8 mouse cellular contexts compared by ENCODE assay signal in the genomic region with DNA sequence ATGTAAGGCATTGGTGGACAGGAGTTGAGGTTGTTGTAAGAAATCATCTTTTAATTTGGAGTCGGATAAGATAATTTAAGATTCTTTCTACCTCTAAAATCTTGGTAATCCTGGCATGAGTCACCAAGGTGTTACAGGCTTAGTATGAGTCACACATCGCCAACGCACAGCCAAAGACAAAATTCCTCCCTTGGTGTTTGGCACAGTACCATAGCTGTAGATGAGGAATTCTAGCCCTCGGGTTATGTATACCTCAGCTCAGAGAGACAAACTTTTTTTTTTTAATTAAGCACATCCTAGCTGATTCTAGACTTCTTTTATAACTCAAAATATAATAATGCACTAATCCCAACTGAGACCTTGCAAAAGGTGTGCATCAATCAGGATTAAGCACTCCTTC. TPM values are rescaled to one million over a fixed set of nuclear protein-coding genes. Genes with fewer than 3 reads are reported as not detected.
DNase-seq lines count a peak whose midpoint lies in the region; ATAC-seq and TF ChIP-seq lines count a peak whose summit lies in the region.

No protein-coding gene starts in this region.

- peak; percentile 40 for DNase-seq in kidney, adult 2 months
- no peak for DNase-seq in kidney, postnatal 4 days
- no peak for DNase-seq in G1E (ENCODE audit: low spot score)
- DNase-seq in embryonic facial prominence, embryonic 10.5 days (ENCODE audit: low spot score), result no peak
- DNase-seq in left cerebral cortex, adult 9 months (ENCODE audit: low spot score in 2 of 2), result peak; percentile 59 to 67
- no peak for DNase-seq in thymus, postnatal 25 days

- H3K4me2 ChIP-seq in neural tube, embryonic 12.5 days (replicated peaks), result peak overlapping the region; percentile 89

- H3K27ac ChIP-seq in kidney, adult 2 months (ENCODE audit: insufficient read depth, low read depth, low read length), result peak overlapping the region; percentile 24
- H3K27ac ChIP-seq in embryonic facial prominence, embryonic 10.5 days (replicated peaks), result peak overlapping the region; percentile 92
- no peak overlapping the region for H3K27ac ChIP-seq in neural tube, embryonic 12.5 days

- no peaks in the 10 kb centered on the region for H3K36me3 ChIP-seq in kidney, adult 2 months (ENCODE audit: control insufficient read depth, insufficient read depth, low read length)
- peaks cover 17% of the 10 kb centered on the region for H3K36me3 ChIP-seq in G1E (replicated peaks)
- no peaks in the 10 kb centered on the region for H3K36me3 ChIP-seq in embryonic facial prominence, embryonic 10.5 days (replicated peaks)
- no peaks in the 10 kb centered on the region; the same call in 1 of the 2 replicates for H3K36me3 ChIP-seq in neural tube, embryonic 12.5 days

- 24% methylated on average over 4 of the region's 4 CpGs for WGBS in kidney, adult 2 months
- WGBS in embryonic facial prominence, embryonic 10.5 days, result 56% methylated on average over 4 of the region's 4 CpGs
- 65% methylated on average over 4 of the region's 4 CpGs for WGBS in neural tube, embryonic 12.5 days

- no peak for TF ChIP-seq CTCF in kidney, adult 2 months (conservative IDR thresholded peaks at IDR 0.05; ENCODE audit: insufficient read depth, insufficient read length, low read depth, low read length)
- TF ChIP-seq CTCF in G1E (IDR thresholded peaks at IDR 0.05; ENCODE audit: low read depth, low read length), result no peak

- H3K9ac ChIP-seq in neural tube, embryonic 12.5 days, result peak overlapping the region; percentile 84

- ATAC-seq in G1E (ENCODE audit: extremely low read depth, insufficient number of reproducible peaks, low FRiP score, poor library complexity, severe bottlenecking), result no peak
- no peak for ATAC-seq in neural tube, embryonic 12.5 days (ENCODE audit: low FRiP score, low read depth)
- ATAC-seq in megakaryocyte-erythroid progenitor cell, adult 5-6 weeks (replicated peaks; ENCODE audit: low FRiP score, low TSS enrichment, poor library complexity, severe bottlenecking), result no peak

- peak overlapping the region; percentile 73 for H3K4me3 ChIP-seq in kidney, adult 2 months (ENCODE audit: insufficient read depth, low read depth, low read length)
- H3K4me3 ChIP-seq in G1E (ENCODE audit: low read depth, low read length), result peak overlapping the region; percentile 78
- H3K4me3 ChIP-seq in embryonic facial prominence, embryonic 10.5 days, result peak overlapping the region; percentile 91
- peak overlapping the region; percentile 83 for H3K4me3 ChIP-seq in neural tube, embryonic 12.5 days

- H3K9me3 ChIP-seq in G1E (replicated peaks), result no peaks in the 10 kb centered on the region
- no peaks in the 10 kb centered on the region for H3K9me3 ChIP-seq in embryonic facial prominence, embryonic 10.5 days
- H3K9me3 ChIP-seq in neural tube, embryonic 12.5 days, result no peaks in the 10 kb centered on the region

- peaks cover 4% of the 10 kb centered on the region; the same call in 1 of the 2 replicates for H3K4me1 ChIP-seq in kidney, adult 2 months (ENCODE audit: control insufficient read depth, insufficient read depth, low read length)
- peaks cover 38% of the 10 kb centered on the region for H3K4me1 ChIP-seq in G1E (ENCODE audit: insufficient read depth, low read depth, low read length)
- H3K4me1 ChIP-seq in embryonic facial prominence, embryonic 10.5 days, result peaks cover 27% of the 10 kb centered on the region
- peaks cover 14% of the 10 kb centered on the region for H3K4me1 ChIP-seq in neural tube, embryonic 12.5 days

- TF ChIP-seq POLR2A in kidney, adult 2 months (IDR thresholded peaks at IDR 0.05; ENCODE audit: low read depth, low read length), result no peak

- no peaks in the 10 kb centered on the region for H3K27me3 ChIP-seq in kidney, adult 2 months (replicated peaks; ENCODE audit: control insufficient read depth, insufficient read depth, low read length)
- no peaks in the 10 kb centered on the region for H3K27me3 ChIP-seq in G1E (ENCODE audit: insufficient read depth, low read length)
- H3K27me3 ChIP-seq in embryonic facial prominence, embryonic 10.5 days (replicated peaks; ENCODE audit: low read depth, poor library complexity, severe bottlenecking), result no peaks in the 10 kb centered on the region
- no peaks in the 10 kb centered on the region for H3K27me3 ChIP-seq in neural tube, embryonic 12.5 days (replicated peaks)

RNA-seq across cellular contexts. Expression of a gene that starts 1.0 kb away (rescaled TPM):
- polyA plus RNA-seq in kidney, adult 2 months (2012; rRNA removed), result 14.3 and 14.4 TPM in 2 replicates
- total RNA-seq in G1E (2014; fragmentation: Nextera tagmentation) (3.7 and 8.8 TPM in 2 replicates), G1E (2017) (15.8 and 16.6 TPM in 2 replicates)
- polyA plus RNA-seq in G1E (2012), result 6.2 and 9.2 TPM in 2 replicates
- 37.1 and 39.4 TPM in 2 replicates for polyA plus RNA-seq in embryonic facial prominence, embryonic 10.5 days (2016; fragmentation: Nextera tagmentation; extraction: Ambion mirVana)
- polyA plus RNA-seq in neural tube, embryonic 12.5 days (2016; fragmentation: Nextera tagmentation; extraction: Ambion mirVana), result 19.7 and 23.0 TPM in 2 replicates
- total RNA-seq in megakaryocyte-erythroid progenitor cell, adult 5-6 weeks (2014; fragmentation: Nextera tagmentation), result 1.1 and 8.7 TPM in 2 replicates
- 5.6 and 7.6 TPM in 2 replicates for total RNA-seq in megakaryocyte-erythroid progenitor cell, adult 5-6 weeks (2017)

Comparison
In these comparisons a context has a peak if more than half of its experiments do, and no peak if none do; other contexts are left out.
1. DNase-seq: peak in kidney, adult 2 months (single experiment) and left cerebral cortex, adult 9 months (2 of 2); none in kidney, postnatal 4 days (0 of 2), G1E (single experiment), embryonic facial prominence, embryonic 10.5 days (single experiment) and thymus, postnatal 25 days (single experiment).
2. Peak in every context shown above with its lines, with median percentiles within 50 percentile points of each other: H3K4me3 ChIP-seq.